ENCODE assay signal across 22 mouse cellular contexts in genomic region chr8:47556446-47556845, GRCm38 (mm10). TPM values are rescaled to one million over a fixed set of nuclear protein-coding genes. Genes with fewer than 3 reads are reported as not detected.
A peak's percentile ranks its signal among the peaks of the same experiment; 100 is the strongest.
DNase-seq lines count a peak whose midpoint lies in the region; ATAC-seq lines count a peak whose summit lies in the region.
"Had no signal": no experiment of that assay in that cellular context is flagged by ENCODE, and none has a peak within 500 bp of the region (broad histone marks: within the 10 kb centered on the region; RNA-seq: fewer than 3 reads in every experiment).

No protein-coding gene starts in this region.

- no peak overlapping the region for H3K4me3 ChIP-seq in heart, embryonic 12.5 days
- H3K4me3 ChIP-seq in brown adipose tissue, adult 24 weeks (ENCODE audit: insufficient read depth, low read depth, low read length), result no peak overlapping the region
- H3K4me3 ChIP-seq in heart, embryonic 15.5 days, result no peak overlapping the region
- H3K4me3 ChIP-seq: embryonic facial prominence, embryonic 15.5 days; forebrain, embryonic 15.5 days; hindbrain, embryonic 15.5 days; liver, embryonic 13.5 days; lung, embryonic 15.5 days; midbrain, embryonic 12.5 days had no signal

- no peak overlapping the region for H3K4me2 ChIP-seq in heart, embryonic 12.5 days
- no peak overlapping the region for H3K4me2 ChIP-seq in heart, embryonic 15.5 days
- H3K4me2 ChIP-seq: embryonic facial prominence, embryonic 15.5 days; forebrain, embryonic 15.5 days; hindbrain, embryonic 15.5 days; liver, embryonic 13.5 days; lung, embryonic 15.5 days; midbrain, embryonic 12.5 days had no signal

- intact Hi-C loops in left cerebral cortex, postnatal 25 days (cut with DNase I), result no loop called here

- peaks cover 4% of the 10 kb centered on the region; the same call in 1 of the 2 replicates for H3K4me1 ChIP-seq in heart, embryonic 12.5 days (replicated peaks)
- no peaks in the 10 kb centered on the region; the same call in 1 of the 2 replicates for H3K4me1 ChIP-seq in brown adipose tissue, adult 24 weeks (ENCODE audit: control insufficient read depth, insufficient read depth, insufficient read length, low read length)
- H3K4me1 ChIP-seq in heart, embryonic 15.5 days (replicated peaks), result no peaks in the 10 kb centered on the region
- H3K4me1 ChIP-seq: embryonic facial prominence, embryonic 15.5 days; forebrain, embryonic 15.5 days; hindbrain, embryonic 15.5 days; liver, embryonic 13.5 days; lung, embryonic 15.5 days; midbrain, embryonic 12.5 days had no signal

- H3K27me3 ChIP-seq in heart, embryonic 12.5 days (replicated peaks), result no peaks in the 10 kb centered on the region
- no peaks in the 10 kb centered on the region for H3K27me3 ChIP-seq in heart, embryonic 15.5 days
- H3K27me3 ChIP-seq: embryonic facial prominence, embryonic 15.5 days; forebrain, embryonic 15.5 days; hindbrain, embryonic 15.5 days; liver, embryonic 13.5 days; lung, embryonic 15.5 days; midbrain, embryonic 12.5 days; Patski had no signal

- DNase-seq in heart, adult 18-20 months, result peak; percentile 35 to 70
- DNase-seq in heart, postnatal 4 days, result peak; percentile 6
- DNase-seq in left cerebral cortex, postnatal 25 days (ENCODE audit: low spot score in 2 of 2), result no peak
- no peak for DNase-seq in testis, postnatal 14 days (ENCODE audit: low spot score)
- no peak for DNase-seq in cerebellum, postnatal 10 days
- DNase-seq: adrenal gland, postnatal 36 days; cerebellum, adult 11 months; cerebellum, postnatal 25 days; gastrocnemius, postnatal 14 days; kidney, adult 8-10 months; layer of hippocampus, adult 9-11 months; liver, embryonic 13.5 days; thymus, adult 2 months had no signal

- H3K9me3 ChIP-seq in heart, embryonic 12.5 days (replicated peaks), result no peaks in the 10 kb centered on the region
- H3K9me3 ChIP-seq in heart, embryonic 15.5 days (replicated peaks), result no peaks in the 10 kb centered on the region
- H3K9me3 ChIP-seq: embryonic facial prominence, embryonic 15.5 days; forebrain, embryonic 15.5 days; hindbrain, embryonic 15.5 days; liver, embryonic 13.5 days; lung, embryonic 15.5 days; midbrain, embryonic 12.5 days had no signal

- no peak for ATAC-seq in heart, embryonic 12.5 days (ENCODE audit: insufficient number of reproducible peaks, low FRiP score)
- ATAC-seq in heart, embryonic 15.5 days (replicated peaks; ENCODE audit: insufficient number of reproducible peaks, insufficient read depth, low FRiP score, low read depth), result no peak
- ATAC-seq: forebrain, embryonic 15.5 days; Patski had no signal

- H3K9ac ChIP-seq in heart, embryonic 12.5 days, result no peak overlapping the region
- no peak overlapping the region for H3K9ac ChIP-seq in heart, embryonic 15.5 days
- H3K9ac ChIP-seq: embryonic facial prominence, embryonic 15.5 days; forebrain, embryonic 15.5 days; hindbrain, embryonic 15.5 days; liver, embryonic 13.5 days; lung, embryonic 15.5 days; midbrain, embryonic 12.5 days had no signal

- H3K27ac ChIP-seq in heart, embryonic 12.5 days (ENCODE audit: poor library complexity, severe bottlenecking), result no peak overlapping the region
- H3K27ac ChIP-seq in brown adipose tissue, adult 24 weeks (replicated peaks; ENCODE audit: low read depth, low read length), result peak overlapping the region; percentile 42
- H3K27ac ChIP-seq in heart, embryonic 15.5 days, result 0 out of 2 replicates have a peak overlapping the region, but pooled peaks have one; percentile 1
- H3K27ac ChIP-seq: embryonic facial prominence, embryonic 15.5 days; forebrain, embryonic 15.5 days; hindbrain, embryonic 15.5 days; liver, embryonic 13.5 days; lung, embryonic 15.5 days; midbrain, embryonic 12.5 days had no signal

- H3K36me3 ChIP-seq in heart, embryonic 12.5 days, result peaks cover 15% of the 10 kb centered on the region
- peaks cover 5% of the 10 kb centered on the region for H3K36me3 ChIP-seq in heart, embryonic 15.5 days

- 68% methylated on average over 7 of the region's 7 CpGs for WGBS in heart, embryonic 12.5 days
- 81% methylated on average over 7 of the region's 7 CpGs for WGBS in heart, embryonic 15.5 days

RNA-seq across cellular contexts. Expression of gene Rwdd4a, which starts 23.0 kb away (rescaled TPM):
- 10 to 100 TPM; 63.8 to 74.1 TPM for total RNA-seq in heart, adult 18-20 months (2021)
- polyA plus RNA-seq in heart, embryonic 12.5 days (2016; fragmentation: Nextera tagmentation; extraction: Ambion mirVana), result 32.9 and 34.1 TPM in 2 replicates
- 23.0 and 29.1 TPM in 2 replicates for polyA plus RNA-seq in brown adipose tissue, adult 24 weeks (2012; ENCODE audit: insufficient read depth, insufficient read length, missing spikeins)
- polyA plus RNA-seq in heart, embryonic 15.5 days (2015; fragmentation: Nextera tagmentation; extraction: Ambion mirVana), result 25.5 and 30.7 TPM in 2 replicates
- 10 to 100 TPM; 45.6 to 49.7 TPM for total RNA-seq in heart, postnatal 4 days (2021)
- total RNA-seq in left cerebral cortex, postnatal 25 days (2021), result 10 to 100 TPM; 32.9 to 34.0 TPM

RNA-seq across cellular contexts. Expression of gene Trappc11, which starts 23.2 kb away (rescaled TPM):
- 10 to 100 TPM; 20.1 to 21.7 TPM for total RNA-seq in heart, adult 18-20 months (2021)
- polyA plus RNA-seq in heart, embryonic 12.5 days (2016; fragmentation: Nextera tagmentation; extraction: Ambion mirVana), result 26.0 and 28.4 TPM in 2 replicates
- 12.4 and 12.6 TPM in 2 replicates for polyA plus RNA-seq in brown adipose tissue, adult 24 weeks (2012; ENCODE audit: insufficient read depth, insufficient read length, missing spikeins)
- polyA plus RNA-seq in heart, embryonic 15.5 days (2015; fragmentation: Nextera tagmentation; extraction: Ambion mirVana), result 18.7 and 22.0 TPM in 2 replicates
- 10 to 100 TPM; 21.6 to 22.4 TPM for total RNA-seq in heart, postnatal 4 days (2021)
- 10 to 100 TPM; 57.7 to 57.9 TPM for total RNA-seq in left cerebral cortex, postnatal 25 days (2021)

Comparison
In these comparisons a context has a peak if more than half of its experiments do, and no peak if none do; other contexts are left out.
1. DNase-seq: peak in heart, adult 18-20 months (2 of 2) and heart, postnatal 4 days (single experiment); none in left cerebral cortex, postnatal 25 days (0 of 2), testis, postnatal 14 days (single experiment) and cerebellum, postnatal 10 days (0 of 2).